Mouse (Mus musculus) olfactory bulb, adult 2 months (tissue): ENCODE measurements at regions not wholly inside any gene's neighbourhood (a gene's known extent, or its start where the extent isn't known, plus 50 kb on each side); places are given as distances from the start of the nearest gene placed in this dataset.

Experiments used
- H3K27ac ChIP-seq: fragments of 200-500 bp; 2 replicates; pipeline ENCODE4 v1.5.1; 2012; ENCODE audit warnings: low read depth, low read length; ENCODE audit not compliant: insufficient read depth
- H3K4me1 ChIP-seq: fragments of 200-500 bp; 2 replicates; pipeline ENCODE4 v1.6.1; 2012; ENCODE audit warnings: low read length; ENCODE audit not compliant: control insufficient read depth, insufficient read depth
- H3K4me3 ChIP-seq: fragments of 200-500 bp; 2 replicates; pipeline ENCODE4 v1.5.1; 2012; ENCODE audit warnings: mild to moderate bottlenecking, low read depth, low read length, moderate library complexity; ENCODE audit not compliant: insufficient read depth
- CTCF ChIP-seq: fragments of 200-500 bp; IDR thresholded peaks from 2 replicates; pipeline ENCODE4 v1.5.1; 2012; ENCODE audit warnings: low read depth, mild to moderate bottlenecking, low read length, moderate library complexity; ENCODE audit not compliant: insufficient read depth
- POLR2A ChIP-seq: fragments of 200-500 bp; IDR thresholded peaks from 2 replicates; pipeline ENCODE4 v1.6.1; 2012; ENCODE audit warnings: mild to moderate bottlenecking, low read depth, low read length, moderate library complexity; ENCODE audit not compliant: insufficient read depth
- WGBS: fragments of 180-500 bp; shearing (Covaris S2); methylation state at CpG from one replicate; pipeline ENCODE4 v1.1.7; 2018; 5-methylcytosine and 5-hydroxymethylcytosine counted together

GRCm38 (mm10) chr12:6211266-6211665, 835.8 kb upstream of the Klhl29 start:
- H3K4me3 ChIP-seq, result no peak overlapping the region
- no peaks in the 10 kb centered on the region for H3K4me1 ChIP-seq
- no peak overlapping the region for H3K27ac ChIP-seq
- no peak for TF ChIP-seq POLR2A
- TF ChIP-seq CTCF, result no peak
- 21% methylated on average over 1 of the region's 1 CpGs for WGBS

GRCm38 (mm10) chr12:6189232-6189631, 813.8 kb upstream of the Klhl29 start:
- Histone ChIP-seq H3K4me3 (no peak overlapping the region), H3K27ac (no peak overlapping the region), H3K4me1 (no peaks in the 10 kb centered on the region)
- TF ChIP-seq POLR2A, result no peak
- no peak for TF ChIP-seq CTCF
- WGBS, result 46% methylated on average over 3 of the region's 3 CpGs

DNA sequence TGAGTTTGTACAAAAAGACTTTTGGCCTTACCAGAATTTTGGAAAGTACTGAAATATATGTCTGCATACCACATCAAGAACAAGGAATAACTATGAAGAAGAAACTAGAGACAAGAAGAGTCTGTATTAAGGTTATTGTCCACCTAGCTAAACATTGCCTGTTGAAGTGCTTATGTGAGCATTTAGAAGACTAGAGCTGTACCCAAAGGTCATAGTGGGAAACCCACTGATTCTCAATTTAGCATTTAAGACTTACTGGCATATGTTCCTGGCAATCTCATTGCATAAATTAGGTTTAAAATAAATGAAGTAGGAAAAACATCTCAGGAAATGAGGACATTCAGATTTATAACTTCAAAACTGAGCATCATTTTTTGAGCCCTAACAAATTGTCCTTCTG, 793.3 kb upstream of the Klhl29 start:
- Histone ChIP-seq H3K4me3 (no peak overlapping the region), H3K4me1 (no peaks in the 10 kb centered on the region), H3K27ac (no peak overlapping the region)
- no peak for TF ChIP-seq CTCF
- no peak for TF ChIP-seq POLR2A

DNA sequence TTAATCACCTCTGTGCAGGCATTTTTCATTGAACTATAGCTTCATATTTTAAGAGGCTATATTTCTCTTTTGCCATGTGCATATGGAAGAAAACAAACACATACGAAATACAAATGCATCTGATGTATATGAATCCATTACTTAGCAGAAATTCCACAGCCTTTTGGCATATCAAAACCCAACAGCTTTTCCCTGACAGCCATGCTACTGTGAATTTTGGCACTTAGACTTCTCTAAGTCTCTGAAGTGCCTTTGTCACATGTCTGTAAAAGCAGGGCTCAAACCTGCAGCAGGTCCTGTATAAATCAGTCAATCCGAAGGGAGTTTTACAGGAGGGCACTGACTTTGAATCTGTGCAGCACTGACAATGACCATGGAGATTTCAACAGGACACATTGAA, 778.8 kb upstream of the Klhl29 start:
- Histone ChIP-seq H3K27ac (no peak overlapping the region), H3K4me3 (no peak overlapping the region), H3K4me1 (no peaks in the 10 kb centered on the region)
- WGBS, result 84% methylated on average over 2 of the region's 2 CpGs
- TF ChIP-seq CTCF, result no peak
- TF ChIP-seq POLR2A, result no peak

GRCm38 (mm10) chr12:6151476-6151875, 776.0 kb upstream of the Klhl29 start:
- WGBS, result 89% methylated on average over 3 of the region's 3 CpGs
- no peaks in the 10 kb centered on the region for H3K4me1 ChIP-seq
- TF ChIP-seq POLR2A, result no peak
- no peak for TF ChIP-seq CTCF
- H3K4me3 ChIP-seq, result no peak overlapping the region
- H3K27ac ChIP-seq, result no peak overlapping the region

- Histone ChIP-seq H3K4me3 (no peak overlapping the region), H3K4me1 (no peaks in the 10 kb centered on the region), H3K27ac (no peak overlapping the region)
- WGBS, result 78% methylated on average over 2 of the region's 2 CpGs
- TF ChIP-seq CTCF (no peak), POLR2A (no peak)
Measured at GRCm38 (mm10) chr12:6132451-6132850, 757.0 kb upstream of the Klhl29 start.

DNA sequence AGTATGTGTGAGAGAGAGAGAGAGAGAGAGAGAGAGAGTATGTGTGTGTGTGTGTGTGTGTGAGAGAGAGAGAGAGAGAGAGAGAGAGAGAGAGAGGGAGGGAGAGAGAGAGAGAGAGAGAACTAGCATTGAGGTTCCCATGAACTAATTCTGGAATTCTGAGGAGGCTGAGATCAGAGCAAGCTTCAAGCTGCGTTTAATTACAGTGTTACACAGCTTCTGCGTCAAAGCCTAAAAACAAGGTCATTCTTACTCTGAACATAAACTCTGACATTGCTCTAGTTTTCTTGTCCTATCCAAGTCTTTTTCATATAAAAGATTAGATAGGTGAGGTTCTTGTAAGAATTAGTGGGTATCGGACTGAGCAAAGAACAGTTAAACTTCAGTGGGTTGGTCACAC, 744.1 kb upstream of the Klhl29 start:
- 30% methylated on average over 3 of the region's 3 CpGs for WGBS
- Histone ChIP-seq H3K4me1 (no peaks in the 10 kb centered on the region), H3K4me3 (no peak overlapping the region), H3K27ac (peak overlapping the region; percentile 80)
- TF ChIP-seq CTCF (no peak), POLR2A (no peak)

DNA sequence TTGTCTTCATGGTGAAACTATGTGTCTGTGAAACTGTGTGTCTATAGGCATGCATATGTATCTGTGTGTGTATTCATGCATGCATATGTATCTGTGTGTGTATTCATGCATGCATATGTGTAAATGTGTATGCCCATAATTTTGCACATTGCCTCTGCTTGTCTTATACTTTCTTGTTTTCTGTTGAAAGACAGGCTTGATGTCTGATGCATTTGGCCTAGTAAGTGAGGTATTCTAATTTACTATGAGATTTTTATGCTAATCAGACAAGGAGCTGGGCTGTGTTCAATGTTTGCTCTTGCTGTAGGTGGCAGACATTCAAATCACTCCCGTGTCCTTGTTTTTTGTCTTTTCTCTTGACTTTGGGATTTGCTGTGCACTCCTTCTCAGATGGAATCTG, 739.8 kb upstream of the Klhl29 start:
- H3K4me1 ChIP-seq, result no peaks in the 10 kb centered on the region

GRCm38 (mm10) chr12:6097295-6097694, 721.8 kb upstream of the Klhl29 start:
- TF ChIP-seq POLR2A, result no peak
- TF ChIP-seq CTCF, result no peak
- no peak overlapping the region for H3K4me3 ChIP-seq
- H3K27ac ChIP-seq, result no peak overlapping the region
- 63% methylated on average over 1 of the region's 1 CpGs for WGBS
- no peaks in the 10 kb centered on the region for H3K4me1 ChIP-seq

More for the DNA sequence above, 739.8 kb upstream of the Klhl29 start:
- TF ChIP-seq POLR2A, result no peak
- TF ChIP-seq CTCF, result no peak
- H3K27ac ChIP-seq, result no peak overlapping the region
- WGBS, result 74% methylated on average over 1 of the region's 1 CpGs
- no peak overlapping the region for H3K4me3 ChIP-seq
